Mouse (Mus musculus): ENCODE data around the gene Tbcc. TPM values are rescaled to one million over a fixed set of nuclear protein-coding genes. Genes with fewer than 3 reads are reported as not detected.

Tbcc gene
- total RNA-seq, 2 experiments from 2014 or later, result 27.3 to 36.3 TPM

DNA sequence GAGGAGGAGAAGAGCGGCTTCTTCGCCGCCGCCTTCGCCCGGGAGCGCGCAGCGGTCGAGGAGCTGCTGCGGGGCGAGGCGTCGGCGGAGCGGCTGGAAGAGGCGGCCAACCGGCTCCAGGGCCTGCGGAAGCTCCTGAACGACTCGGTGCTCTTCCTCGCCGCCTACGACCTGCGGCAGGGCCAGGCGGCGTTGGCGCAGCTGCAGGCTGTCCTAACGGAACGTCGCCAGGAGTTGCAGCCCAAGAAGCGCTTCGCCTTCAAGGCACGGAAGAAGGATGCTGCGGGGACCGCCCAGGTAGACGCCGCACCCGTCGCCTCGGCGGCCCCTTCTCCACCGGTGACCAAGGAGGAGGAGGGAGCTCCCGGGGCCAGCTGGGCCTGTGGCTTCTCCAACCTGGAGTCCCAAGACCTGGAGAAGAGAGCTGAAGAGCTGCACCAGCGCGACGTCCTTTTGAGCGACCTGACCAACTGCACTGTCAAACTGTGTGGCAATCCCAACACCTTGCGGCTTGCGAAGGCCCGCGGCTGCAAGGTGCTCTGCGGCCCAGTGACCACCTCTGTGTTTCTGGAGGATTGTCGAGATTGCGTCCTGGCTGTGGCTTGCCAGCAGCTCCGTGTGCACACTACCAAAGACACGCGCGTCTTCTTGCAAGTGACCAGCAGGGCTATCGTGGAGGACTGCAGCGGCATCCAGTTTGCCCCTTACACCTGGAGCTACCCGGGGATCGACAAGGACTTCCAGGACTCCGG, 535 bp downstream of the Tbcc start:
- peak; percentile 29 for TF ChIP-seq CTCF (conservative IDR thresholded peaks at IDR 0.05)
- peak overlapping the region; percentile 66 for H3K4me3 ChIP-seq
- DNase-seq (ENCODE audit: low spot score in 2 of 2), result peak in 1 of 2 experiments; percentile 39
- peak overlapping the region; percentile 98 for H3K27ac ChIP-seq

DNA sequence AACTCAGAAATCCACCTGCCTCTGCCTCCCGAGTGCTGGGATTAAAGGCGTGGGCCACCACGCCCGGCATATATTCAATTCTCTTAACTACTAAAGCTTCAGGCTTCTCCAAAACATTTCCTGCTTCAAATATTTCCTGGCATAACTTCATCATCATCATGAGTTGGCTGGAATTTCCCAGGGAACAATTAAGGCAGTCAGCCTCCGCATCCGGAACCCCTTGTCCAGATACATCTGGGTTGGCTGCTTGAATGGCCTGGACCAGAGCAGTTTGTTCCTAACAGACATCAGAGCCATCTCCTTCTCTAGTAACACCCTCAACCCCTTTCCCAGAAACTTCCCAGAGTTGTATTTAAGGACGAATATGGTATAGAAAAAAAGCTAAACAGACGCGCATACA, 4.9 kb downstream of the Tbcc start:
- no peak for DNase-seq (ENCODE audit: low spot score in 2 of 2)
- H3K4me3 ChIP-seq, result no peak overlapping the region
- TF ChIP-seq CTCF (conservative IDR thresholded peaks at IDR 0.05), result no peak
- H3K27ac ChIP-seq, result no peak overlapping the region

DNA sequence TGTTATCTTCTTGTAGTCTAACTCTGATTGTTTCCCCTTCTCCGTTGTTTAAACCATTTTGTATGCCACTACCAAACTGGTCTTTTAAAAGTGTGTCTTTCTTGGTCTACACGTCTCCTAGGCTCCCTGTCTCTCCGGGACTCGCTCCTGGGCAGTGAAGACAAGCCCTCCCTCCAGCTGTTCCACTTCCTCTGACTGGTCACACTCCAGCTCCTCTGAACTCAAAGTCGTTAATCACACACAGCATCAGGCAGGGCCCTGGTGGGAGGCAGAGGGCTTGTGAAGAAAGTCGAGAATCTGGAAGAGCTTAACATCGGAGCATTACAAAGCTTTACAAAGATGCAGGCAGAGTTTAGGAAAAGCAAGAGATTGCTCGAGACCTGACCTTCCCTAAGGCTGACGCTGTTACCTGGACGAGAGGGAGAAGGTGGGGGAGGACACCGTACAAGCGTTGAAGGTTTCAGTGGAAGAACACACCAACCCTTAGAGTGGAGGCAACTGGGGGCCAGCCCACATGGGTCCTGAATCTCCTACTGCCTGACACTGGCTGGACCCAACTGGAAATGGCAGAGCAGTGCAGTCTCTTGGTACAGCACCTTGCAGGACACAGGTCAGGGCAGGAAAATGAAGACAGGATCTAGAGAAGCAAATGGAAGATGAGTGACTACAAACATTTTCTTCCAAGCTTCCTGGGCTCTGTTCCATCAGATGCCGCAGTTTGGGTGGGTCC, 6.9 kb downstream of the Tbcc start:
- TF ChIP-seq CTCF (conservative IDR thresholded peaks at IDR 0.05), result no peak
- H3K27ac ChIP-seq, result no peak overlapping the region
- no peak overlapping the region for H3K4me3 ChIP-seq
- no peak for DNase-seq (ENCODE audit: low spot score in 2 of 2)

DNA sequence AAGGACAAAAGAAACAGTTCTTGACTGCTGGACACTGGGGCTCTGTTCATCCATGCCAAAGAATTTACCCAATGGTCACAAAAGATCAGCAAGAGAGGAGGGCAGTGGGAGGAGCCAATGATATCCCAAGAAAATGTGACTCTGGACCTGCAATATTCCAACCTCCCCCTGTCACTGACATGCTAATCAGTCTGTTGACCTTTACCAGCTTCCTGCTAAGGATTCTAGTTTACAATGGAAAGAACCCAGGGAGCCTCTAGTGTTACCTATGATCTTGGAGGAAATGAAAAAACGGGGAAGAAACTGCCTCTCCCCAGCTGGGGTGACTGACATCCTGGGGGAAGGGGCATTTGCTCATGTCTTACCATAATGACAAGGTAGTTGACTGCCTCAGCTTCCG, 10.5 kb downstream of the Tbcc start:
- no peak for DNase-seq (ENCODE audit: low spot score in 2 of 2)
- H3K27ac ChIP-seq, result no peak overlapping the region
- TF ChIP-seq CTCF (conservative IDR thresholded peaks at IDR 0.05), result no peak
- H3K4me3 ChIP-seq, result no peak overlapping the region

DNA sequence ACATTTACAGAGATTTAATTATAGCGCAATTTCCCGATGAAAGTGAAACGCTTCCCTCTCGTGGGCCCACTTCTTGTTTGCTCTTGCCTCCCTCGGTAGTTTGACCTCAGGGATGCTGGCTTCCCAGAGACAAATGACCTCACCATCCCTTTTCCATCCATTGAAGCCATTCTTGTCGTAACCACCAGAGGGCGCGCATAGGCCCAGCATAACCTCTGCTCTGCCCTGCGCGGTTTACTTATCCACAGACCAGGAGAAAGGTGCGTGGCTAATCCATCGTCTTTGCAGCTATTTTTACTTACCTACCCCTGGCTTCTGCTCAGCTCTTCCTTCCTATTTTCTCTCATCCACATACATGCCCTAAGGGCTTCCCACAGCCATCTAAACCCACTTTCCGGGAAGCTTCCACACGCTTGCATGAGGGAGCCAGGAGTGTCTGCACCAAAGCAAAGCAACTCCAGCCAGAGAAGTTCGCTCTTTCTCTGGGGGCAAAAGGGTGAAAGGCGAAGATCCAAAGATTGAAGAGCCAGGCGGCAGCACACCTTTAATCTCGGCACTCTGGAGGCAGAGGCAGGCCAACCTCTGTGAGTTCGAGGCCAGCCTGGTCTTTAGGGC, 13.5 kb downstream of the Tbcc start:
- H3K27ac ChIP-seq, result no peak overlapping the region
- no peak overlapping the region for H3K4me3 ChIP-seq
- peak; percentile 94 for TF ChIP-seq CTCF (conservative IDR thresholded peaks at IDR 0.05)
- peak; percentile 72 to 81 for DNase-seq (ENCODE audit: low spot score in 2 of 2)

DNA sequence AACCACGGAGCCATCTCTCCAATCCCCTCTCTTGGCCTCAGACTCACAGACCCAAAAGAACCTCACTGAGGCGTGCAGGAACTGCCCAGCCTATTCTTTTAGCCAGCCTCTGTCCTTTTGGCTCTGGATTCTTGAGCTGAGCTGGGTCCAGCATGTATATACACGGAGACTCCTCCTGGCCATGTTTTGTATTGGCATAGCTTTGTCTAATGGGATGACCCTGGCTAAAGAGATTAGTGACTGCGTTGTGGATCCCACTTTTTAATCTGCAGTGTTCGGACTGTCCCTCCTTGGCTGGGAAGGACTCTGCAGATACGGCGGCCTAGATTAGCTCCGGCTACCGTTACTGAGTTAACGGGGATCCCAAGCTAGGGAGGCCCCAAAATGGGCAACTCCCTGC, 19.7 kb downstream of the Tbcc start, which contains the start of gene Prph2:
Prph2 (plus strand) TSS at position 274 of the 400 bp plus-strand sequence.
- DNase-seq (ENCODE audit: low spot score in 2 of 2), result no peak
- no peak within 1 kb of the TSS for H3K27ac ChIP-seq
- no peak for TF ChIP-seq CTCF (conservative IDR thresholded peaks at IDR 0.05)
- H3K4me3 ChIP-seq, result no peak within 1 kb of the TSS

DNA sequence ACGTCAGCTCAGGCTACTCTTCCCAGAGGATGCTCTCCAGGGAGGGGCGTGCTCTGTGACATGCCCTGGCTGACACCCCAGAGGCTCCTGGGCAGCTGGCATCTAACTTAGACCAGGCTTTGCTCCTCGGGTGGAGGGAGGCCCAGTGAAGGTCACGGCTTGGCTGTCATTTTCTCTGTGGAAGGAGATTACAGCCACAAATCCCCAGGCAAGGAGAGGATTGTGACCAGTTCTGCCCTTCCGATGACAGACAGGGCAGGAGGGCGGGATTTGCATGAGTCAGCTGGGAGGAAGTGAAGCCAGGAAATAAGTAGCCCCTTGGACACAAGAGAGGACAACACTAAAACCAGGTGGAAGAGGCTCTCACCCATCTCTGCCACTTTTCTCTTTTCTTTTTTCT, 21.8 kb downstream of the Tbcc start:
- no peak for DNase-seq (ENCODE audit: low spot score in 2 of 2)
- Histone ChIP-seq H3K27ac (no peak overlapping the region), H3K4me3 (no peak overlapping the region)
- no peak for TF ChIP-seq CTCF (conservative IDR thresholded peaks at IDR 0.05)

DNA sequence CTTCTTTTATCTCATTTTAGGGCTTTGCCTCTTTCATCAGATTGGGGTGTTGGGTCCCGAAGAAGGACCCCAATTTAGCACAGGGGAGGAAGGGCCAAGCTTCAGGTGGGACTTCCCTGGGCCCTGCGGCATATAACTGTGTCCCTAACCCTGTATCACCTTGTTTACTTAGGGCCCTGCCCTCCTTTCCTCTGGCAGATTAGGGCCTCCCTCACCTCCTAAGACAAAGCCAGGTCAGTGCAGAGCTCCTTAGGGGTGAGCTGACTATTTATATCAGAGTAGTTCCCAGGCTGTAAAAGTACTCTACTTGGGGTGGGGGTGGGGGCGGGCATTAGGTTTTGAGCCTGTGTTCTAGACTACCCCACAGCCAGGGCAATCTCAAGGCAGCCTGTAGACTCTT, 24.6 kb downstream of the Tbcc start:
- TF ChIP-seq CTCF (conservative IDR thresholded peaks at IDR 0.05), result no peak
- H3K27ac ChIP-seq, result no peak overlapping the region
- no peak for DNase-seq (ENCODE audit: low spot score in 2 of 2)
- H3K4me3 ChIP-seq, result no peak overlapping the region

DNA sequence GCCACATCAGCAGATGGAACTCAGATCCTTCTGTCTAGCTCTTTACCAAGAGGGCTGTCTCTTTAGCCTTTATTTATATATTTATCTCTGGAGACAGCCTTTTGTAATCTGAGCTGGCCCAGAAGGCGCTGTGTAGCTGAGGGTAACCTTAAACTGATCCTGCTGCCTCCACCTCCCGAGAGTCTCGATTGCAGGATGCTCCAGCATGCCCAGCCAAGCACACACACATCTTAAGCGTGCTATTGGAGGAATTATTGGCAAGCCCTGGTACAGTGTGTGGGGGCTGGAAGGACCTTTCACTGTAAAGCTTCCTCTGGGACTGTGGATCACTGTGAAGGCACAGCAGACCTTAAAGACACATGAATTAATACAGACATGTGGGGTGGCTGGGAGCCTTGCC, 28.5 kb downstream of the Tbcc start:
- Histone ChIP-seq H3K4me3 (no peak overlapping the region), H3K27ac (no peak overlapping the region)
- DNase-seq (ENCODE audit: low spot score in 2 of 2), result no peak
- no peak for TF ChIP-seq CTCF (conservative IDR thresholded peaks at IDR 0.05)

DNA sequence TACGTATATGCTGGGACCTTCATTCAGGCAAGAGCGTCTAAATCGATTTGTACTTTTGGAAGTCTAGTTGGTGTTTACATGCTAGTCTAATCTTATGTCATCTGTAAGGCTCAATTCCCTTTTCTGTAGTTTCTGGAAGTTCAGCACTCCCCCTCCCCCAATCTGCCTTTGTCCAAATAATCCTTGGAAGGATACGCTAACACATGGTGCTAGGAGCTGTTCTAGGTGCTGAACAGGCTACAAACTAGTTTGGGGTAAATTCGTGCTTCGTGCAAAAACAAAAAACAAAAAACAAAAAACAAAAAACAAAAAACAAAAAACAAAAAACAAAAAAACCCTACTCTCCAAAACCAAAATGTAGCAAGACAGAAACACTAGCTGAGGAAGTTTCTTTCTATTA, 30.4 kb downstream of the Tbcc start:
- Histone ChIP-seq H3K4me3 (no peak overlapping the region), H3K27ac (no peak overlapping the region)
- no peak for TF ChIP-seq CTCF (conservative IDR thresholded peaks at IDR 0.05)
- DNase-seq (ENCODE audit: low spot score in 2 of 2), result no peak

DNA sequence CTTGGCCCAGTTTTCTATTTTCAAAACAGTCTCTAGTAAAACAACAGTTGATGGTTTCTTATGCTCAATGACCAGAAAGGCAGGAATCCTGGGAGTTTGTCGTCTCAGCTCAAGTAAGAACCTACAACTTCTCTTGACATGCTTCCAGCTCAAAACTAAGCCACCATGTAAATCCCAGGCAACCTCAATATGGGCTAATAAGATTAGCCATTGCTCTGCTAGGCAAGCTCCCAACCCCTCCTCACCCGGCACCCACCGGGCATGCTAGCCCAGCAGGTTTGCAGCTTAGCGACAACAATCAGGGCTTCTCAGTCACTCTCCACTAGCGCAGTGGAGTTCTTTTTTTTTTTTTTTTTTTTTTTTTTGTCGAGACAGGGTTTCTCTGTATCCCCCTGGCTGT, 35.7 kb downstream of the Tbcc start:
- no peak for DNase-seq (ENCODE audit: low spot score in 2 of 2)
- Histone ChIP-seq H3K4me3 (no peak overlapping the region), H3K27ac (no peak overlapping the region)
- no peak for TF ChIP-seq CTCF (conservative IDR thresholded peaks at IDR 0.05)

DNA sequence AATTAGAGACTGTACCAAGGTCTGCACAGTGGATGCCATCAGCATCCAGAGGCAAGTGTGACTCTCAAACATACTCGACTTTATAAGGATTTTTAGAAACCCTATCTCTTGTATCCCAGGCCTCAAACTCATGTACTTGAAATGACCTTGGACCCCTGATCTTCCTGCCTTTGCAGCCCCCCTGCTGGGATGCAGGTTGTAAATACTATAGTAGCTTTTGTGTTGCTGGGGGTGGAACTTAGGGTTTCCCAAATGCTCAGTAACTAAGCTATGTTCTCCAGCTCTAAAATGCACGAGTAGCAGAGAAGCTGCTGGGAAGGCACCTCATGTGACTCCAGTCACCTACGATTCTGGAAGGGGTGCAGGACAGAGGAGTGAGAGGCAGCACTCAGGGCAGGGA, 36.5 kb downstream of the Tbcc start:
- Histone ChIP-seq H3K4me3 (no peak overlapping the region), H3K27ac (peak overlapping the region; percentile 19; the same call in 1 of the 2 replicates)
- DNase-seq (ENCODE audit: low spot score in 2 of 2), result no peak
- no peak for TF ChIP-seq CTCF (conservative IDR thresholded peaks at IDR 0.05)

DNA sequence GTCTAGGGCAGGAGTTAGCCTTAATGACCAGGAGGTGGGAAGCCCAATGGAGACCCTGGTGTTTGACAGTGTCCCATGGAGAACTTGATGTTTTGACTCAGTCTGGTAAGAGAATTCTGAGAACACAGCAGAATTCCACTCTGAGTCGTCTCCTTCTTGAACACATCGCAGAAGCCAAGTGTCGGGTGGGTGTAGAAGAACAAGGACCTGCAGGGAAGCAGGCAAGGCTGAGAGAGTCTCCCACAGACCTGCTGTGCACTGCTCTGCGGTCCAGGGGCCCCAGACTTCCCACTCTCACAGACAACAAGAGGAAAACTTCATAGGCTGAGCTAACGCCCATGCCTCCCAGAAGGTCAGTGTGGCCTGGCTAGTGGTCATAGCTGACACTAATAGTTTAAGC, 37.3 kb downstream of the Tbcc start:
- Histone ChIP-seq H3K27ac (peak overlapping the region; percentile 10; the same call in 1 of the 2 replicates), H3K4me3 (no peak overlapping the region)
- peak in 1 of 2 experiments; percentile 38 for DNase-seq (ENCODE audit: low spot score in 2 of 2)
- TF ChIP-seq CTCF (conservative IDR thresholded peaks at IDR 0.05), result no peak
